Mouse (Mus musculus) G1E (cell line): ENCODE measurements around the gene Thbd. TPM values are rescaled to one million over a fixed set of nuclear protein-coding genes. Genes with fewer than 3 reads are reported as not detected.

Source experiments
- ATAC-seq: 2 replicates; pipeline ENCODE4 v1.8.0; 2016; ENCODE audit warnings: mild to moderate bottlenecking; ENCODE audit not compliant: insufficient number of reproducible peaks, poor library complexity, low FRiP score, severe bottlenecking; ENCODE audit errors: extremely low read depth
- DNase-seq: peaks from one replicate; pipeline ENCODE4 v3.0.0; 2012; ENCODE audit warnings: low spot score
- H3K27me3 ChIP-seq: 2 replicates; pipeline ENCODE4 v1.6.1; 2012; ENCODE audit warnings: mild to moderate bottlenecking, low read length, inconsistent platforms; ENCODE audit not compliant: insufficient read depth
- H3K36me3 ChIP-seq: replicated peaks from 2 replicates; pipeline ENCODE3; 2012; ENCODE audit warnings: mild to moderate bottlenecking, inconsistent platforms
- H3K4me1 ChIP-seq: 2 replicates; pipeline ENCODE4 v1.6.1; 2012; ENCODE audit warnings: low read depth, low read length, inconsistent platforms, mixed read lengths; ENCODE audit not compliant: insufficient read depth
- H3K4me3 ChIP-seq: 2 replicates; pipeline ENCODE4 v1.5.1; 2012; ENCODE audit warnings: low read depth, mild to moderate bottlenecking, inconsistent platforms, low read length, moderate library complexity, mixed read lengths
- H3K9me3 ChIP-seq: replicated peaks from 2 replicates; pipeline ENCODE4 v1.6.1; 2012; ENCODE audit warnings: inconsistent platforms
- CTCF ChIP-seq: IDR thresholded peaks from 2 replicates; pipeline ENCODE4 v1.5.1; 2012; ENCODE audit warnings: low read depth, low read length, inconsistent platforms, mixed read lengths
- GATA1 ChIP-seq: IDR thresholded peaks from 2 replicates; pipeline ENCODE4 v1.6.1; 2012; ENCODE audit warnings: borderline replicate concordance, low read length, inconsistent platforms, mixed read lengths
- GATA2 ChIP-seq: IDR thresholded peaks from 2 replicates; pipeline ENCODE4 v1.6.1; 2012; ENCODE audit warnings: low read depth, low read length, inconsistent platforms, borderline replicate concordance
- POLR2AphosphoS5 ChIP-seq: IDR thresholded peaks from 2 replicates; pipeline ENCODE4 v1.6.1; 2012; ENCODE audit warnings: low read depth, low read length, inconsistent platforms; ENCODE audit not compliant: insufficient replicate concordance
- TAL1 ChIP-seq: conservative IDR thresholded peaks from 2 replicates; pipeline ENCODE4 v1.6.1; 2012; ENCODE audit warnings: low read depth, low read length, inconsistent platforms, mixed read lengths
- polyA plus RNA-seq: library from polyadenylated mRNA; stranded (reverse); fragments of >175 nt; gene quantifications from 2 replicates; pipeline ENCODE4 v1.2.3, GENCODE M21; 2012
- total RNA-seq, 2 experiments: library from RNA; stranded (forward) in 1 of 2; stranded (reverse) in 1 of 2; fragments of 200-1000 nt in 1 of 2; fragments of >200 nt in 1 of 2; fragmentation: Nextera tagmentation in 1 of 2; gene quantifications; 2 replicates each; pipeline ENCODE4 v1.2.3; 2014 to 2017

Thbd gene
- total and polyA plus RNA-seq, 3 experiments: not detected

DNA sequence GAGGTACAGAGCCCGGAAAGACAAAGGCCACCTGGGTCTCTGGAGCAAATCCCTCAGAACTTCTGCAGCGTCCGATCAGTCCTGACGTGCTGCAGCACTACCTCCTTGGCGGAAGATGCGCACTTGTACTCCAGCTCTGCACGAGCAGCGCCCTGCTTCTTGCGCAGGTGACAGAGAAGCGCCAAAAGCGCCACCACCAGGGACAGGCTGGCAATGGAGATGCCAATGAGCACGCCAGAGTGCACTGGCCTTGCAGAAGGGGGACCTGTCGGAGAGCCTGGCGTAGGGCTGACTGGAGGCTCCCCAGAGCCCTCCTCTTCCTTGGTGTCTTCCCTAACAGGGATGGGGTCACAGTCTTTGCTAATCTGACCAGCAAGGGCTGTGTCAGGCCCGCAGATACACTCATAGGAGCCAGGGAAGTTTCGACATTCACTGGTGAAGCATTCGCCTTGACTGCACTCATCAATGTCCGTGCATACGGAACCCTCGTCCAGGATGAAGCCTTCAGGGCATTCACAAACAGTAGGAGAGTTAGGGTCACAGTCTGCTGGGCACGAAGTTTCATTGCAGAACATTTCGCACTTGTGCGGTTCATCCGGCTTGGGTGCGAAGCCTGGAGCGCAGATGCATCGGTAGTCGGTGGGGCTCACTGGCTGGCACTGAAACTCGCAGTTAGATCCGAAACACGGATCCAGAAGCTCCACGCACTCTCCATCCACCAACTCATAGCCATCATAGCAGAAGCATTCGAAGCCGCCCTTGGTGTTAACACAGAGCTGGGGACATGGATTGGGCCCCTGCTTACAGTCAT, 1.6 kb downstream of the Thbd start:
- Histone ChIP-seq H3K4me3 (no peak overlapping the region; the same call in 1 of the 2 replicates), H3K4me1 (no peaks in the 10 kb centered on the region), H3K9me3 (peaks cover 61% of the 10 kb centered on the region), H3K27me3 (no peaks in the 10 kb centered on the region), H3K36me3 (no peaks in the 10 kb centered on the region)
- DNase-seq (no peak), ATAC-seq (no peak)
- no peak for TF ChIP-seq GATA1

DNA sequence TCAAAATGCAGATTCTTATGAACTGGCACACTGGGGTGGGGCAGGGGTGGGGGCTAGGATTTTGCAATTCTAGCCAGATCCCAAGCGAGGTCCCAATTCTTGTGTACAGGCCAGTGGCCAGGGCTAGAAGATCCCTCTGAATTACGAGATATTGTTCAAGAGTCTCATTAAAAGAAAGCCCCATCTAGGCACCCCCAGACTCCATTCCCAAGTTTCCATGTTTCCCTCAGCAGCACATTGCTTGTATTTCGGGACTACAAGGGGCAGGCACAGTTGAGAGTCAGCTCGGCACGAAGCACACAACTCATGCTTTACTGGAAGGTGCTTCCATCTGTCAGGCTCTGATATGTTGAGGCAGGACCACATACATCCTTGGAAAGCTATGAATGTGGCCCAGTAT, 3.1 kb downstream of the Thbd start:
- Histone ChIP-seq H3K4me1 (no peaks in the 10 kb centered on the region), H3K27me3 (no peaks in the 10 kb centered on the region), H3K9me3 (peaks cover 61% of the 10 kb centered on the region), H3K36me3 (no peaks in the 10 kb centered on the region), H3K4me3 (no peak overlapping the region)
- no peak for ATAC-seq
- DNase-seq: no peak
- TF ChIP-seq TAL1 (no peak), GATA1 (no peak), CTCF (no peak), POLR2AphosphoS5 (no peak), GATA2 (no peak)

DNA sequence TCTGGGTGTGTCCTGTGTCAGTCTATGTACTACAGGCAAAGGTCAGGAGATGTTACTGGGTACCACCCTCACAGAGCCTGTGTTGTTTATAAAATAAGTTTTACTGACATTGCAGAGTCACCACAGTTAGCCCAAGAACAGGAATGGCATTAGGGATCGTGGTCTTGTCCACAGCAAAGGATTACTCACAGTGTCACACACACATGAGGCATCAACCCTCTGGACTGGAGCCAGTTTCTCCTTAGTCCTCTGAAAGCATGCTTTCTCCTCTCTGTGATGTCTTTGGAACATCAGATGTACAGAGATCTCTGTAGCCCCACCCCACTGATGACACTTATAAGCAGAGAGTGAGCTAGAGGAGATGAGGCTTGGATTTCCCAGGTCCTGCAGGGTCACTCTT, 5.8 kb downstream of the Thbd start:
- no peak overlapping the region for H3K4me3 ChIP-seq
- DNase-seq (no peak), ATAC-seq (no peak)
- H3K4me1 ChIP-seq: no peaks in the 10 kb centered on the region
- H3K27me3 ChIP-seq: no peaks in the 10 kb centered on the region
- H3K9me3 ChIP-seq: peaks cover 51% of the 10 kb centered on the region
- TF ChIP-seq GATA1 (no peak), GATA2 (no peak), CTCF (no peak), POLR2AphosphoS5 (no peak)
- H3K36me3 ChIP-seq: no peaks in the 10 kb centered on the region

DNA sequence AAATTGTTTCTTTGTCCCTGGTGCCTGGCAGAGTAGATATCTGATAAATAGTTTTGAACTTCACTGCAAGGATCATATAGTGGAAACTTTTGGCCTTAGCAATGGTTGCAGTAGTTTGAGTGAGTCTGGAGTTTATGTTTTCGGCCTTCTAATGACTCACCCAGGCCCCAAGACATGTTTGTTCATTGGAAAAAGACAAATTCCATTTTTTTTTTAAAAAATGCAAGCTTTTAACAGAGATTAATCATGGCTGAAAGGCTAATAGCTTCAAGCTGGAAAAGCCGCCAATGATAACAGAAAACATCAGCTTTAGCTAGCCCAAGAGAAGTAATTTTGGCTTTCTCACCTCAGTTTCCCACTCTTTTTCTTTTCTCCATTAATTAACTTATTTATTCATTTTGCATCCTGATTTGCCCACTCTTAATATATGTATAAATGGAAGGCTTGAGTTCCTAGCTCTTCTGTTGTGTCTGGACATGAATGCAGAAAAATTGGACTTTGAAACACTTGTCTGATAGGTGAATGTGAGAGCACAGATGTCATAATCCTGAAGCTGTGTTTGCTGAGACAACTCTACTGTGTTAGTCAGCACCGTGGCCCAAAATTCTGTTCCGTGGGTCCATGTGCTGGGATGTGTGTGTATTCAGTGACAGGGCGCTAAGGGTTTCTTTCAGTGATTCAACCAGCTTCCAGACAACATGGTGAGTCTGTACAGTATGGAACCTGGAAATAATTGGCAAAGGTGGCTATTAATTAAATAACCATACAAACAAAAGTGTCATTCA, 8.9 kb downstream of the Thbd start:
- DNase-seq (no peak), ATAC-seq (no peak)
- no peaks in the 10 kb centered on the region for H3K27me3 ChIP-seq
- no peak for TF ChIP-seq TAL1
- no peak for TF ChIP-seq POLR2AphosphoS5
- no peak for TF ChIP-seq GATA2
- TF ChIP-seq CTCF: no peak
- no peak for TF ChIP-seq GATA1
- no peaks in the 10 kb centered on the region for H3K36me3 ChIP-seq
- H3K4me3 ChIP-seq: no peak overlapping the region
- H3K9me3 ChIP-seq: peaks cover 57% of the 10 kb centered on the region
- H3K4me1 ChIP-seq: no peaks in the 10 kb centered on the region

DNA sequence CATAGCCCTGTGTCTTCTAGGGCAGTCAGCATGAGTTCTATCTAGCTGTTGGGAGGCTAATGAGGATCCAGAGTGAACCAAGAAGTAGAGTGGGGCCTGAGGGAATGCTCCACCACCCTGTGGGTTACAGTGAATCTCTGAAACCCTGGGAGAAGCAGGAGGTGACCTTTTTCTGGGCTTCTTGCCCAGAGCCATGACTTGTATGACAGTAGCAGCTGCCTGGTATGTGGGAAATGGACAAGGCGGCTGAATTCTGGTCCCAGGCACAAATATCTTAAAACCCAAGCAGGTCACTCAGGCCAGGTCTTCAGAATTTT, 10.2 kb downstream of the Thbd start:
- no peak for DNase-seq
- TF ChIP-seq TAL1: no peak
- no peak for TF ChIP-seq GATA1
- no peak for TF ChIP-seq POLR2AphosphoS5
- TF ChIP-seq GATA2: no peak
- TF ChIP-seq CTCF: no peak
- Histone ChIP-seq H3K4me3 (no peak overlapping the region), H3K27me3 (no peaks in the 10 kb centered on the region), H3K9me3 (peaks cover 57% of the 10 kb centered on the region), H3K36me3 (no peaks in the 10 kb centered on the region), H3K4me1 (no peaks in the 10 kb centered on the region)
- no peak for ATAC-seq

DNA sequence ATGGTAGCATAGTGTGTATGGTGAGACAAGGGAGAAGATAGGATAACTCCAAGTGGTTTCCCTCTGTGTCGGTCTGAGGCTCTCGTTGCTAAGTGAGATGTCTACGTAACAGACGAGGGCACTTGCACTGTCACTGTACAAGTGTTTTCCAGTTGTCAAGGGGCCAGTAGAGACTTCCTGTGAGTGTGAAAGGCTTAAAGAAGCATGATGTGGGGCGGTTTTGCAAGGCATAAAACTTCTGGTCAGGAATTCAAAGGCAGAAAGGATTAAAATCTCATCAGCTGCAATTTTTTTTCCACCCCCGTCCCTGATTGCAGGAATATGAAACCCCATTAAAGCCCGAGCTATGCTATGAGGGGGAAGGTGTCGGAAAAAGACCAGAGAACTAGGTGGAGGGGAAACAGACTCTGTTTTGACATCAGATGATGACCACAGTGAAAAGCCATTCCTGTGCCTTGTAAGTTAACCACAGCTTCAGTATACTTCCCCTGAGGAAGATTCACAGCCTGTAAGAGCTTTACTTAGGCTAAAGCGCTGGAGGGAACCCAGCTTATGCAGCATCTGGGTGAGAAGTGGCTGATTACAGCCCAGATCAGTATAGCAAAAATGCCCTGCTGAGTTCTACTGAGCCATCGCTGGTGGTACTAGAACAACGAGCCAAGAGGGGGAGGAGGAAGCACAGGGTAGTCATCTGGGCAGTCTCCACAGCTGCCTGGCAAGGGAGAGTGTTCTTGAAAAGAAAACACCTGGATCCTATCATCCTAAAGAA, 10.8 kb downstream of the Thbd start:
- H3K4me1 ChIP-seq: no peaks in the 10 kb centered on the region

More for the DNA sequence above, 10.8 kb downstream of the Thbd start:
- Histone ChIP-seq H3K9me3 (peaks cover 58% of the 10 kb centered on the region), H3K27me3 (no peaks in the 10 kb centered on the region), H3K36me3 (no peaks in the 10 kb centered on the region), H3K4me3 (no peak overlapping the region)
- no peak for DNase-seq
- ATAC-seq: no peak
- TF ChIP-seq TAL1 (no peak), GATA1 (no peak), POLR2AphosphoS5 (no peak), CTCF (no peak), GATA2 (no peak)
